Mouse (Mus musculus) heart, postnatal 0 days (tissue): Measurements from ENCODE around the gene Hykk.

ENCODE experiments used
- CTCF ChIP-seq: IDR thresholded peaks from 2 replicates; pipeline ENCODE4 v1.5.1; 2016; ENCODE audit warnings: antibody characterized with exemption, control low read depth, low read depth
- EP300 ChIP-seq: IDR thresholded peaks from 2 replicates; pipeline ENCODE4 v1.6.1; 2016; ENCODE audit warnings: antibody characterized with exemption, low read depth

- TF ChIP-seq CTCF: no peak
- TF ChIP-seq EP300: no peak
These were observed 46.6 kb downstream of the Hykk start for GRCm38 (mm10) chr9:54963669-54964068.
